18 mouse cellular contexts compared by ENCODE assay signal in the genomic region with DNA sequence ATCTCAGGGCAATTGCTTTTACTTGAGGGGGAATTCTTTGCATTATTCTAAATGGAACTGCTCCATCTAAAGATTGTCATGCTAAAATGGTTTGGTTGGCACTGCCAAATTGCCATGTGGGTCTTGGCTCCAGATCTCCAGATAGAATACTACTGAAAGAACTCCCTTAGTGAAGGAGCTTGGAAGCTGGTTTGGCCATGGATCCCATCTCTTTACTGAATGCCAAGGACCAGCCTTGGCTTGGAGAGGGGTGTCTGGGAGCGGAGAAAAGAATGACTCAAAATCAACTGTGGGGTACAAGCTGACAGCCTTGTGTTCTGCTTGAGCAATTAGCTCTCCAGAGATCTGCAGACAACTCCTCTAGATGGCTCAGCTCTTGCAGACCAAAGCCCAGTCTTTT.
"Had no signal": no experiment of that assay in that cellular context is flagged by ENCODE, and none has a peak within 500 bp of the region (broad histone marks: within the 10 kb centered on the region; RNA-seq: fewer than 3 reads in every experiment).

No protein-coding gene starts in this region.

- H3K4me2 ChIP-seq: lung, embryonic 14.5 days; midbrain, embryonic 12.5 days; neural tube, embryonic 13.5 days; neural tube, embryonic 15.5 days had no signal

- DNase-seq: lung, embryonic 14.5 days; lung, postnatal 10 days; lung, postnatal 4 days; midbrain, embryonic 14.5 days; retina, postnatal 1 day; right cerebral cortex, adult 18-20 months; right cerebral cortex, postnatal 25 days; right cerebral cortex, postnatal 4 days; spleen, adult 18-20 months; thymus, adult 18-20 months; thymus, postnatal 14 days; thymus, postnatal 36 days had no signal

- H3K4me1 ChIP-seq: midbrain, embryonic 10.5 days; midbrain, embryonic 12.5 days; neural tube, embryonic 13.5 days; neural tube, embryonic 15.5 days had no signal

- H3K4me3 ChIP-seq: midbrain, embryonic 10.5 days; midbrain, embryonic 12.5 days; myocyte; neural tube, embryonic 13.5 days; neural tube, embryonic 15.5 days had no signal

- ATAC-seq: midbrain, embryonic 16.5 days had no signal

- H3K27me3 ChIP-seq: midbrain, embryonic 12.5 days; neural tube, embryonic 13.5 days; neural tube, embryonic 15.5 days had no signal

- H3K9me3 ChIP-seq: midbrain, embryonic 10.5 days; neural tube, embryonic 13.5 days had no signal

- H3K27ac ChIP-seq: midbrain, embryonic 10.5 days; midbrain, embryonic 12.5 days; neural tube, embryonic 13.5 days; neural tube, embryonic 15.5 days had no signal

- H3K36me3 ChIP-seq: midbrain, embryonic 10.5 days; midbrain, embryonic 12.5 days; neural tube, embryonic 13.5 days; neural tube, embryonic 15.5 days had no signal

- H3K9ac ChIP-seq: lung, embryonic 14.5 days; midbrain, embryonic 12.5 days; neural tube, embryonic 13.5 days; neural tube, embryonic 15.5 days had no signal
